Comparison of ENCODE assay signal across 14 mouse cellular contexts in genomic region chrX:101882141-101882751, GRCm38 (mm10). TPM values are rescaled to one million over a fixed set of nuclear protein-coding genes. Genes with fewer than 3 reads are reported as not detected.
DNase-seq lines count a peak whose midpoint lies in the region; ATAC-seq lines count a peak whose summit lies in the region.
"Had no signal": no experiment of that assay in that cellular context is flagged by ENCODE, and none has a peak within 500 bp of the region (broad histone marks: within the 10 kb centered on the region; RNA-seq: fewer than 3 reads in every experiment).

No protein-coding gene starts in this region.

- H3K4me2 ChIP-seq in kidney, embryonic 14.5 days (replicated peaks; ENCODE audit: low read depth, low read length): no peak overlapping the region
- H3K4me2 ChIP-seq: embryonic facial prominence, embryonic 13.5 days; liver, embryonic 15.5 days; midbrain, embryonic 12.5 days had no signal

- WGBS in kidney, embryonic 14.5 days: 40% methylated on average over 3 of the region's 3 CpGs

- intact Hi-C loops in heart, postnatal 14 days (cut with DNase I): no loop called here

- H3K4me1 ChIP-seq in kidney, embryonic 14.5 days (ENCODE audit: control insufficient read depth, insufficient read depth, low read length): no peaks in the 10 kb centered on the region
- H3K4me1 ChIP-seq: embryonic facial prominence, embryonic 13.5 days; liver, embryonic 15.5 days; midbrain, embryonic 12.5 days had no signal

- no peaks in the 10 kb centered on the region for H3K36me3 ChIP-seq in kidney, embryonic 14.5 days (ENCODE audit: control insufficient read depth, insufficient read depth, low read length)
- H3K36me3 ChIP-seq: embryonic facial prominence, embryonic 13.5 days; liver, embryonic 15.5 days; midbrain, embryonic 12.5 days had no signal

- H3K9ac ChIP-seq in kidney, embryonic 14.5 days (ENCODE audit: low read depth, low read length): no peak overlapping the region
- H3K9ac ChIP-seq: embryonic facial prominence, embryonic 13.5 days; liver, embryonic 15.5 days; midbrain, embryonic 12.5 days had no signal

- ATAC-seq in kidney, embryonic 14.5 days (ENCODE audit: low FRiP score, low TSS enrichment): no peak
- ATAC-seq: forebrain, embryonic 16.5 days; inflammation-experienced regulatory T-cells, adult 6 months had no signal

- H3K4me3 ChIP-seq in kidney, embryonic 14.5 days (ENCODE audit: low read length): no peak overlapping the region
- H3K4me3 ChIP-seq: embryonic facial prominence, embryonic 13.5 days; liver, embryonic 15.5 days; midbrain, embryonic 12.5 days had no signal

- no peaks in the 10 kb centered on the region for H3K9me3 ChIP-seq in kidney, embryonic 14.5 days (ENCODE audit: control insufficient read depth, low read length)
- H3K9me3 ChIP-seq: embryonic facial prominence, embryonic 13.5 days; liver, embryonic 15.5 days; midbrain, embryonic 12.5 days had no signal

- H3K27ac ChIP-seq in kidney, embryonic 14.5 days (ENCODE audit: low read depth, low read length): no peak overlapping the region
- H3K27ac ChIP-seq: embryonic facial prominence, embryonic 13.5 days; liver, embryonic 15.5 days; midbrain, embryonic 12.5 days had no signal

- peak; percentile 3 to 9 for DNase-seq in heart, postnatal 14 days
- DNase-seq in heart, adult 11 months: no peak
- peak; percentile 41 for DNase-seq in NIH3T3 (ENCODE audit: low read depth)
- peak; percentile 42 for DNase-seq in adrenal gland, postnatal 14 days
- DNase-seq in mesoderm, embryonic 11.5 days (ENCODE audit: low read depth, low spot score): peak; percentile 12
- no peak for DNase-seq in kidney, postnatal 10 days
- no peak for DNase-seq in cerebellum, adult 9-11 months
- DNase-seq: cerebellum, adult 18-20 months had no signal

- H3K27me3 ChIP-seq in kidney, embryonic 14.5 days (ENCODE audit: control insufficient read depth, insufficient read depth, low read length): no peaks in the 10 kb centered on the region

RNA-seq across cellular contexts. Expression of gene Nhsl2, which starts 33.1 kb away (rescaled TPM):
- 1 to 10 TPM; 6.2 to 7.8 TPM for total RNA-seq in heart, postnatal 14 days (2021)
- total RNA-seq in adrenal gland, postnatal 14 days (2021): 5.7 and 6.2 TPM in 2 replicates
- polyA plus RNA-seq in kidney, embryonic 14.5 days (2014; fragmentation: Nextera tagmentation; extraction: Ambion mirVana): 9.0 and 16.5 TPM in 2 replicates

Comparison
In these comparisons a context has a peak if more than half of its experiments do, and no peak if none do; other contexts are left out.
1. DNase-seq: peak in heart, postnatal 14 days (2 of 2), NIH3T3 (single experiment), adrenal gland, postnatal 14 days (single experiment) and mesoderm, embryonic 11.5 days (single experiment); none in heart, adult 11 months (single experiment), kidney, postnatal 10 days (single experiment) and cerebellum, adult 9-11 months (single experiment).